Mouse (Mus musculus) fat pad, adult 2 months (tissue): ENCODE results near the gene Dscam.

Experiments
- DNase-seq: peaks from one replicate; pipeline ENCODE4 v3.0.0-alpha.2; 2011; ENCODE audit warnings: low read depth, low spot score; ENCODE audit errors: extremely low read depth

Dscam gene

GRCm38 (mm10) chr16:96600791-96601190, 569.8 kb downstream of the Dscam start:
- DNase-seq, result no peak

GRCm38 (mm10) chr16:96599401-96600060, 571.0 kb downstream of the Dscam start:
- DNase-seq, result no peak

- no peak for DNase-seq
Observed at GRCm38 (mm10) chr16:96575841-96576240, 594.7 kb downstream of the Dscam start.

- DNase-seq, result no peak
Observed at GRCm38 (mm10) chr16:96567428-96567827, 603.1 kb downstream of the Dscam start.

- DNase-seq, result no peak
Observed at GRCm38 (mm10) chr16:96563350-96564257, 606.9 kb downstream of the Dscam start.

GRCm38 (mm10) chr16:96559796-96560195, 610.8 kb downstream of the Dscam start:
- DNase-seq, result no peak

- no peak for DNase-seq
Observed at GRCm38 (mm10) chr16:96558341-96558740, 612.2 kb downstream of the Dscam start.

GRCm38 (mm10) chr16:96556621-96557020, 613.9 kb downstream of the Dscam start:
- DNase-seq, result no peak

- DNase-seq, result no peak
Observed at GRCm38 (mm10) chr16:96555412-96555811, 615.1 kb downstream of the Dscam start.

- no peak for DNase-seq
Observed at GRCm38 (mm10) chr16:96552680-96553079, 617.9 kb downstream of the Dscam start.

GRCm38 (mm10) chr16:96541056-96541455, 629.5 kb downstream of the Dscam start:
- DNase-seq, result no peak
